Comparison of ENCODE assay signal across 16 mouse cellular contexts in genomic region chr7:144687663-144688381, GRCm38 (mm10).
DNase-seq lines count a peak whose midpoint lies in the region; ATAC-seq lines count a peak whose summit lies in the region.
"Had no signal": no experiment of that assay in that cellular context is flagged by ENCODE, and none has a peak within 500 bp of the region (broad histone marks: within the 10 kb centered on the region; RNA-seq: fewer than 3 reads in every experiment).

No protein-coding gene starts in this region.

- no peaks in the 10 kb centered on the region for H3K27me3 ChIP-seq in forebrain, embryonic 15.5 days
- no peaks in the 10 kb centered on the region for H3K27me3 ChIP-seq in forebrain, embryonic 16.5 days (replicated peaks; ENCODE audit: control insufficient read depth, insufficient read depth, low read length)
- no peaks in the 10 kb centered on the region for H3K27me3 ChIP-seq in limb, embryonic 12.5 days
- no peaks in the 10 kb centered on the region for H3K27me3 ChIP-seq in limb, embryonic 10.5 days (ENCODE audit: low read depth, poor library complexity, severe bottlenecking)
- H3K27me3 ChIP-seq in midbrain, embryonic 12.5 days = no peaks in the 10 kb centered on the region
- no peaks in the 10 kb centered on the region for H3K27me3 ChIP-seq in midbrain, embryonic 16.5 days (ENCODE audit: control insufficient read depth, insufficient read depth, low read depth, low read length)
- H3K27me3 ChIP-seq: heart, embryonic 15.5 days; Patski; stomach, embryonic 15.5 days had no signal

- no peak overlapping the region for H3K27ac ChIP-seq in forebrain, embryonic 15.5 days (replicated peaks)
- H3K27ac ChIP-seq in forebrain, embryonic 16.5 days (ENCODE audit: low read length) = no peak overlapping the region
- H3K27ac ChIP-seq in limb, embryonic 12.5 days = no peak overlapping the region
- H3K27ac ChIP-seq in limb, embryonic 10.5 days = no peak overlapping the region
- no peak overlapping the region for H3K27ac ChIP-seq in midbrain, embryonic 12.5 days (replicated peaks)
- H3K27ac ChIP-seq in midbrain, embryonic 16.5 days (ENCODE audit: low read length) = no peak overlapping the region
- H3K27ac ChIP-seq: heart, embryonic 15.5 days; layer of hippocampus, adult 2 months; left cerebral cortex, adult 2 months; stomach, embryonic 15.5 days had no signal

- no peaks in the 10 kb centered on the region for H3K9me3 ChIP-seq in forebrain, embryonic 15.5 days
- no peaks in the 10 kb centered on the region for H3K9me3 ChIP-seq in forebrain, embryonic 16.5 days (ENCODE audit: control insufficient read depth, low read length)
- H3K9me3 ChIP-seq in limb, embryonic 12.5 days = no peaks in the 10 kb centered on the region
- no peaks in the 10 kb centered on the region for H3K9me3 ChIP-seq in limb, embryonic 10.5 days (replicated peaks)
- H3K9me3 ChIP-seq in midbrain, embryonic 12.5 days = no peaks in the 10 kb centered on the region
- no peaks in the 10 kb centered on the region for H3K9me3 ChIP-seq in midbrain, embryonic 16.5 days (replicated peaks; ENCODE audit: control insufficient read depth, low read length, poor library complexity, severe bottlenecking)
- H3K9me3 ChIP-seq: heart, embryonic 15.5 days; stomach, embryonic 15.5 days had no signal

- peaks cover 12% of the 10 kb centered on the region for H3K4me1 ChIP-seq in forebrain, embryonic 15.5 days
- H3K4me1 ChIP-seq in forebrain, embryonic 16.5 days (replicated peaks; ENCODE audit: control insufficient read depth, insufficient read depth, low read length) = peaks cover 14% of the 10 kb centered on the region
- H3K4me1 ChIP-seq in limb, embryonic 12.5 days (replicated peaks) = peaks cover 15% of the 10 kb centered on the region
- H3K4me1 ChIP-seq in limb, embryonic 10.5 days = peaks cover 21% of the 10 kb centered on the region
- peaks cover 13% of the 10 kb centered on the region; the same call in 1 of the 2 replicates for H3K4me1 ChIP-seq in midbrain, embryonic 12.5 days
- H3K4me1 ChIP-seq in midbrain, embryonic 16.5 days (ENCODE audit: control insufficient read depth, insufficient read depth, low read length) = no peaks in the 10 kb centered on the region

- intact Hi-C loops in gastrocnemius, postnatal 36 days (cut with DNase I) = no loop called here

- no peak overlapping the region for H3K4me3 ChIP-seq in forebrain, embryonic 15.5 days
- no peak overlapping the region for H3K4me3 ChIP-seq in forebrain, embryonic 16.5 days (replicated peaks; ENCODE audit: low read length)
- H3K4me3 ChIP-seq in limb, embryonic 12.5 days (replicated peaks) = no peak overlapping the region
- H3K4me3 ChIP-seq in limb, embryonic 10.5 days = no peak overlapping the region
- H3K4me3 ChIP-seq in midbrain, embryonic 12.5 days = no peak overlapping the region
- no peak overlapping the region for H3K4me3 ChIP-seq in midbrain, embryonic 16.5 days (ENCODE audit: low read depth, low read length)
- H3K4me3 ChIP-seq: heart, embryonic 15.5 days; layer of hippocampus, adult 2 months; left cerebral cortex, adult 2 months; stomach, embryonic 15.5 days had no signal

- ATAC-seq in forebrain, embryonic 15.5 days (replicated peaks) = 0 out of 2 replicates have a peak, but pooled peaks have one; percentile 40
- no peak for ATAC-seq in forebrain, embryonic 16.5 days
- ATAC-seq in limb, embryonic 12.5 days (ENCODE audit: insufficient number of reproducible peaks, insufficient read depth, low FRiP score, low TSS enrichment, low read depth) = peak; percentile 59; the same call in 1 of the 2 replicates
- peak; percentile 30; the same call in 1 of the 2 replicates for ATAC-seq in midbrain, embryonic 12.5 days (ENCODE audit: low FRiP score, low read depth)
- no peak for ATAC-seq in midbrain, embryonic 16.5 days
- ATAC-seq: Patski had no signal

- 96% methylated on average over 2 of the region's 2 CpGs for WGBS in forebrain, embryonic 15.5 days
- WGBS in forebrain, embryonic 16.5 days = 92% methylated on average over 2 of the region's 2 CpGs
- 86% methylated on average over 2 of the region's 2 CpGs for WGBS in limb, embryonic 12.5 days
- 90% methylated on average over 2 of the region's 2 CpGs for WGBS in limb, embryonic 10.5 days
- 91% methylated on average over 2 of the region's 2 CpGs for WGBS in midbrain, embryonic 12.5 days
- 100% methylated on average over 2 of the region's 2 CpGs for WGBS in midbrain, embryonic 16.5 days

- H3K4me2 ChIP-seq in forebrain, embryonic 15.5 days (replicated peaks) = no peak overlapping the region
- H3K4me2 ChIP-seq in forebrain, embryonic 16.5 days (ENCODE audit: low read length) = no peak overlapping the region
- no peak overlapping the region for H3K4me2 ChIP-seq in limb, embryonic 12.5 days
- H3K4me2 ChIP-seq in midbrain, embryonic 12.5 days (replicated peaks) = no peak overlapping the region
- no peak overlapping the region for H3K4me2 ChIP-seq in midbrain, embryonic 16.5 days (ENCODE audit: low read length)
- H3K4me2 ChIP-seq: heart, embryonic 15.5 days; stomach, embryonic 15.5 days had no signal

- H3K36me3 ChIP-seq in forebrain, embryonic 15.5 days = no peaks in the 10 kb centered on the region
- H3K36me3 ChIP-seq in forebrain, embryonic 16.5 days (ENCODE audit: control insufficient read depth, insufficient read depth) = no peaks in the 10 kb centered on the region
- H3K36me3 ChIP-seq in limb, embryonic 12.5 days = no peaks in the 10 kb centered on the region
- no peaks in the 10 kb centered on the region for H3K36me3 ChIP-seq in limb, embryonic 10.5 days
- H3K36me3 ChIP-seq in midbrain, embryonic 12.5 days = no peaks in the 10 kb centered on the region
- no peaks in the 10 kb centered on the region for H3K36me3 ChIP-seq in midbrain, embryonic 16.5 days (ENCODE audit: control insufficient read depth, insufficient read depth, low read length)
- H3K36me3 ChIP-seq: heart, embryonic 15.5 days; stomach, embryonic 15.5 days had no signal

- no peak overlapping the region for H3K9ac ChIP-seq in forebrain, embryonic 15.5 days (replicated peaks)
- H3K9ac ChIP-seq in forebrain, embryonic 16.5 days (replicated peaks; ENCODE audit: low read depth, low read length) = no peak overlapping the region
- H3K9ac ChIP-seq in limb, embryonic 12.5 days (replicated peaks) = no peak overlapping the region
- no peak overlapping the region for H3K9ac ChIP-seq in midbrain, embryonic 12.5 days (replicated peaks)
- no peak overlapping the region for H3K9ac ChIP-seq in midbrain, embryonic 16.5 days (ENCODE audit: low read depth, low read length)
- H3K9ac ChIP-seq: heart, embryonic 15.5 days; stomach, embryonic 15.5 days had no signal

- no peak for DNase-seq in limb, embryonic 10.5 days (ENCODE audit: low spot score)
- DNase-seq in gastrocnemius, postnatal 36 days = no peak
- DNase-seq in adrenal gland, adult 2 months = no peak
- DNase-seq: cerebellum, postnatal 25 days; kidney, adult 8-10 months; spleen, adult 18-20 months had no signal

Comparison
In these comparisons a context has a peak if more than half of its experiments do, and no peak if none do; other contexts are left out.
1. ATAC-seq: peak in forebrain, embryonic 15.5 days (single experiment), limb, embryonic 12.5 days (single experiment) and midbrain, embryonic 12.5 days (single experiment); none in forebrain, embryonic 16.5 days (single experiment) and midbrain, embryonic 16.5 days (single experiment).